Mouse (Mus musculus): Measurements from ENCODE around the gene Ncoa7. TPM values are rescaled to one million over a fixed set of nuclear protein-coding genes. Genes with fewer than 3 reads are reported as not detected.
"Not testable (repeated sequence)": the region's sequence is repeated elsewhere in the genome, so short reads cannot be mapped to it uniquely, and the experiment has no call there.

The Ncoa7 gene
- polyA plus RNA-seq, 1 experiment from 2014 or later = 22.7 TPM

- H3K9me3 ChIP-seq (replicated peaks); H3K27me3 ChIP-seq (replicated peaks); ATAC-seq (ENCODE audit: low FRiP score); H3K4me2 ChIP-seq; H3K9ac ChIP-seq (replicated peaks); H3K4me3 ChIP-seq (replicated peaks); H3K36me3 ChIP-seq; H3K4me1 ChIP-seq; H3K27ac ChIP-seq (replicated peaks): not testable (repeated sequence)
- 74% methylated on average over 1 of the region's 1 CpGs for WGBS
Measured at GRCm38 (mm10) chr10:30636474-30637154, 166.5 kb downstream of the Ncoa7 start.

GRCm38 (mm10) chr10:30632718-30633117, 170.4 kb downstream of the Ncoa7 start:
- Histone ChIP-seq H3K4me2 (no peak overlapping the region), H3K9ac (replicated peaks) (no peak overlapping the region), H3K27me3 (replicated peaks) (no peaks in the 10 kb centered on the region), H3K27ac (replicated peaks) (no peak overlapping the region), H3K36me3 (no peaks in the 10 kb centered on the region), H3K4me3 (replicated peaks) (no peak overlapping the region), H3K4me1 (no peaks in the 10 kb centered on the region), H3K9me3 (replicated peaks) (no peaks in the 10 kb centered on the region)
- 100% methylated on average over 1 of the region's 1 CpGs for WGBS
- ATAC-seq (ENCODE audit: low FRiP score) = no peak

- Histone ChIP-seq H3K9me3 (replicated peaks) (no peaks in the 10 kb centered on the region), H3K4me2 (no peak overlapping the region), H3K36me3 (no peaks in the 10 kb centered on the region), H3K27ac (replicated peaks) (no peak overlapping the region), H3K27me3 (replicated peaks) (no peaks in the 10 kb centered on the region), H3K4me1 (no peaks in the 10 kb centered on the region), H3K9ac (replicated peaks) (no peak overlapping the region), H3K4me3 (replicated peaks) (no peak overlapping the region)
- ATAC-seq (ENCODE audit: low FRiP score) = no peak
Measured at GRCm38 (mm10) chr10:30629977-30630376, 173.1 kb downstream of the Ncoa7 start.

- WGBS = 86% methylated on average over 3 of the region's 3 CpGs
- Histone ChIP-seq H3K27ac (replicated peaks) (no peak within 1 kb of the TSS), H3K4me1 (no peaks in the 10 kb centered on the region), H3K27me3 (replicated peaks) (no peaks in the 10 kb centered on the region), H3K9me3 (replicated peaks) (no peaks in the 10 kb centered on the region), H3K36me3 (no peaks in the 10 kb centered on the region), H3K4me2 (no peak within 1 kb of the TSS), H3K9ac (replicated peaks) (no peak within 1 kb of the TSS), H3K4me3 (replicated peaks) (no peak within 1 kb of the TSS)
- ATAC-seq (ENCODE audit: low FRiP score) = no peak
Measured at GRCm38 (mm10) chr10:30629513-30629912, 173.6 kb downstream of the Ncoa7 start, which contains the start of gene Hint3. Hint3 (minus strand) TSS chr10:30629632.

GRCm38 (mm10) chr10:30628444-30628843, 174.7 kb downstream of the Ncoa7 start:
- H3K4me3 ChIP-seq (replicated peaks); H3K9ac ChIP-seq (replicated peaks); H3K4me2 ChIP-seq; H3K36me3 ChIP-seq; H3K27me3 ChIP-seq (replicated peaks); H3K27ac ChIP-seq (replicated peaks); H3K9me3 ChIP-seq (replicated peaks); ATAC-seq (ENCODE audit: low FRiP score); H3K4me1 ChIP-seq: not testable (repeated sequence)
- WGBS = 93% methylated on average over 11 of the region's 11 CpGs

- no peak overlapping the region for H3K4me3 ChIP-seq (replicated peaks)
- no peak overlapping the region for H3K9ac ChIP-seq (replicated peaks)
- H3K36me3 ChIP-seq = no peaks in the 10 kb centered on the region
- no peak overlapping the region for H3K27ac ChIP-seq (replicated peaks)
- no peaks in the 10 kb centered on the region for H3K27me3 ChIP-seq (replicated peaks)
- H3K4me1 ChIP-seq = peaks cover 4% of the 10 kb centered on the region; the same call in 1 of the 2 replicates
- ATAC-seq (ENCODE audit: low FRiP score) = no peak
- H3K9me3 ChIP-seq (replicated peaks) = no peaks in the 10 kb centered on the region
- no peak overlapping the region for H3K4me2 ChIP-seq
- WGBS = 39% methylated on average over 1 of the region's 1 CpGs
Measured at GRCm38 (mm10) chr10:30627548-30627947, 175.6 kb downstream of the Ncoa7 start.

- Histone ChIP-seq H3K9me3 (replicated peaks) (no peaks in the 10 kb centered on the region), H3K36me3 (no peaks in the 10 kb centered on the region), H3K4me2 (no peak overlapping the region), H3K9ac (replicated peaks) (no peak overlapping the region), H3K27ac (replicated peaks) (no peak overlapping the region), H3K4me1 (peaks cover 4% of the 10 kb centered on the region; the same call in 1 of the 2 replicates), H3K27me3 (replicated peaks) (no peaks in the 10 kb centered on the region; the same call in 1 of the 2 replicates), H3K4me3 (replicated peaks) (no peak overlapping the region)
- ATAC-seq (ENCODE audit: low FRiP score) = peak; percentile 56; the same call in 1 of the 2 replicates
- 55% methylated on average over 5 of the region's 5 CpGs for WGBS
Measured at GRCm38 (mm10) chr10:30624161-30625019, 178.7 kb downstream of the Ncoa7 start.

- no peak overlapping the region for H3K27ac ChIP-seq (replicated peaks)
- peaks cover 7% of the 10 kb centered on the region; the same call in 1 of the 2 replicates for H3K4me1 ChIP-seq
- no peak for ATAC-seq (ENCODE audit: low FRiP score)
- no peaks in the 10 kb centered on the region for H3K9me3 ChIP-seq (replicated peaks)
- H3K4me3 ChIP-seq (replicated peaks) = no peak overlapping the region
- no peaks in the 10 kb centered on the region for H3K36me3 ChIP-seq
- no peaks in the 10 kb centered on the region; the same call in 1 of the 2 replicates for H3K27me3 ChIP-seq (replicated peaks)
- H3K9ac ChIP-seq (replicated peaks) = no peak overlapping the region
- no peak overlapping the region for H3K4me2 ChIP-seq
Measured at GRCm38 (mm10) chr10:30622928-30623327, 180.2 kb downstream of the Ncoa7 start.

GRCm38 (mm10) chr10:30618918-30619210, 184.3 kb downstream of the Ncoa7 start:
- Histone ChIP-seq H3K4me1 (peaks cover 10% of the 10 kb centered on the region), H3K27ac (replicated peaks) (peak overlapping the region; percentile 95), H3K27me3 (replicated peaks) (no peaks in the 10 kb centered on the region; the same call in 1 of the 2 replicates), H3K9ac (replicated peaks) (peak overlapping the region; percentile 75), H3K36me3 (no peaks in the 10 kb centered on the region), H3K9me3 (replicated peaks) (no peaks in the 10 kb centered on the region), H3K4me2 (peak overlapping the region; percentile 73), H3K4me3 (replicated peaks) (peak overlapping the region; percentile 68)
- ATAC-seq (ENCODE audit: low FRiP score) = no peak
- WGBS = 41% methylated on average over 3 of the region's 3 CpGs

GRCm38 (mm10) chr10:30618091-30618917, 184.8 kb downstream of the Ncoa7 start:
- H3K36me3 ChIP-seq = no peaks in the 10 kb centered on the region
- peak; percentile 100 for ATAC-seq (ENCODE audit: low FRiP score)
- peak overlapping the region; percentile 68 for H3K4me3 ChIP-seq (replicated peaks)
- peak overlapping the region; percentile 73 for H3K4me2 ChIP-seq
- WGBS = under 1% methylated on average over 49 of the region's 49 CpGs
- H3K9ac ChIP-seq (replicated peaks) = peak overlapping the region; percentile 75
- H3K27ac ChIP-seq (replicated peaks) = peak overlapping the region; percentile 95
- no peaks in the 10 kb centered on the region for H3K9me3 ChIP-seq (replicated peaks)
- H3K4me1 ChIP-seq = peaks cover 10% of the 10 kb centered on the region
- no peaks in the 10 kb centered on the region; the same call in 1 of the 2 replicates for H3K27me3 ChIP-seq (replicated peaks)

- no peak for ATAC-seq (ENCODE audit: low FRiP score)
- 90% methylated on average over 4 of the region's 4 CpGs for WGBS
- peaks cover 5% of the 10 kb centered on the region for H3K36me3 ChIP-seq
- H3K4me1 ChIP-seq = peaks cover 7% of the 10 kb centered on the region
- no peak overlapping the region for H3K4me3 ChIP-seq (replicated peaks)
- H3K9me3 ChIP-seq (replicated peaks) = no peaks in the 10 kb centered on the region
- no peak overlapping the region for H3K27ac ChIP-seq (replicated peaks)
- H3K4me2 ChIP-seq = no peak overlapping the region
- H3K27me3 ChIP-seq (replicated peaks) = no peaks in the 10 kb centered on the region
- H3K9ac ChIP-seq (replicated peaks) = no peak overlapping the region
Measured at GRCm38 (mm10) chr10:30613039-30613438, 190.1 kb downstream of the Ncoa7 start.
